Mouse (Mus musculus) cerebellum, postnatal 4 days (tissue): Measurements from ENCODE around the gene Arhgdib.

Source experiments
- DNase-seq, 2 experiments: peaks; one replicate each; pipeline ENCODE4 v3.0.0; 2022; ENCODE audit warnings: low spot score in 2 of 2, mixed read lengths in 1 of 2

Gene Arhgdib

DNA sequence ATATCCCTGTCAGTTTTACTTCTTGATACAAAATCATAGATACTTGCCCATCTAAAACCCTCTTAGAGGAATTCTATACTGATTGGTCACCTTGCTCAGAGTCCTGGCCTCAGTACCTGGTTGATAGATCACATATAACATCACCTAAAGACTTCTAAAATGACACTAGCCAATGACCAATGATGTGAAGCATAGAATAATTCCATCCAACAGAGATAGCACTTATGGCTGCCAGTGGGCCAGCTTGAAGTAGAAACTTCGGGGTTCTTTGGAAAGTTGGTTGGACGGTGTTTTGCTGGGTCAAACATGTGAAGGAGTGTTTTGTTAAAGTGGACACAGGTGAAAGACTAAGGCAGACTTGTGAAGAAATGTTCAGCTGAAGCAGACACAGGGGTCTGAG lies 8.5 kb upstream of the Arhgdib start:
- DNase-seq, result no peak

DNA sequence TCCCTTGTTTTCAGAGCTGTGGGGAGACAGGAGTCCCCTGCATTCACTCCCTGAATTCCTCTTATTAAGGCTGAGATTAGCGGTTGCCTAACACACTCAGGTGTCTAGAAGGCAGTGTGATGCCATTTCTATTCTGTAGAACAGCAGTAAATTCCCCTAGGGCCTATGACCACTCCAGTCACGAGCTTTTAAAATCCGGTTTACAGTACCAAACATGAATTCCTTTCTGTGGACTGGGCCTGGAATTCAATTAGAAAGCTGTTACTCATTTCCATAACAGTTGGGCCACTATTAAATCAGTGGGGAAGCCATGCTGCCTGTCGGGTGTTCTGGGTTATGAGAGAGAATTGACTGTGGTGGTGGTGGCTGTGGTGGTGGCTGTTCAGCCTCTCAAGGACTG lies 6.0 kb upstream of the Arhgdib start:
- DNase-seq, result no peak

GRCm38 (mm10) chr6:136946943-136947342 lies 5.2 kb upstream of the Arhgdib start:
- no peak for DNase-seq

DNA sequence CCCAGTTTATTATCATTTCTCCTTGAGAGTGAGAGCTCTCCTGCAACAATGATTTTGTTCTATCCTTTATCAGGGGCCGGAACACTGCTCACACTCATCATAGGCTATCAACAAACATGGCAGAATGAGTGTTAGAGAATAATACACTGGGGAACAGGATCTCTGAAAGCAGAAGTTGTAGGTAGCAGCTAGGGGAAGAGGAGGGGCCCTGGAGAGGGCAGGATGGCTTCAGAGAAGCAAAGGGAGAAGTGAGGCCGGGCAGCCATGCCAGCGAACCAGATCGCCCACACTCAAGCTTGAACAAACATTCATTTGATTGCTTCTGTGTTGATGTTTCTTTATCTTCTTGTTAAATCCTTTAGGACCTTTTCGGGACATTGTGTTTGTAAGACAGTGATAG lies 4.5 kb upstream of the Arhgdib start:
- no peak for DNase-seq

GRCm38 (mm10) chr6:136944511-136944910 lies 2.8 kb upstream of the Arhgdib start:
- no peak for DNase-seq

GRCm38 (mm10) chr6:136943392-136943791 lies 1.7 kb upstream of the Arhgdib start:
- no peak for DNase-seq

DNA sequence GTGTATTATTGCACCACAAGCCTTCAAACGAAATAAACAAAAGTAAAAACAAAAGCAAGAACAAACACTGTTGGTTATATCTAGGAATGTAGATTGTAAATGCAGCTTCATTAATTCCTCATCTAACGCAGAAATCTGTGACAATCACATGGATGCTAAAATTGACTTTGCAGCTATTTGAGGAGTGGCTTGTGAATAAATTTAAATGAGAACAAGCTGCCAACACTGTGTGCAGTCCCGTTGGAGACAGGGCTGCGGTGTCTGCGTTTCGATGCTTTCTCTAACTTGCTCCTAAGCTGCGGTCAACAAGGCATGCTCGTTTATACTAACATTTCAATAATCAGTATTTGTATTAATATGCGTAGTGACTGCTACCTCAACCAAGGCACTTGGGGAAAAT lies 581 bp upstream of the Arhgdib start:
- DNase-seq, result no peak

GRCm38 (mm10) chr6:136940188-136940960 lies 1.3 kb downstream of the Arhgdib start:
- no peak for DNase-seq

DNA sequence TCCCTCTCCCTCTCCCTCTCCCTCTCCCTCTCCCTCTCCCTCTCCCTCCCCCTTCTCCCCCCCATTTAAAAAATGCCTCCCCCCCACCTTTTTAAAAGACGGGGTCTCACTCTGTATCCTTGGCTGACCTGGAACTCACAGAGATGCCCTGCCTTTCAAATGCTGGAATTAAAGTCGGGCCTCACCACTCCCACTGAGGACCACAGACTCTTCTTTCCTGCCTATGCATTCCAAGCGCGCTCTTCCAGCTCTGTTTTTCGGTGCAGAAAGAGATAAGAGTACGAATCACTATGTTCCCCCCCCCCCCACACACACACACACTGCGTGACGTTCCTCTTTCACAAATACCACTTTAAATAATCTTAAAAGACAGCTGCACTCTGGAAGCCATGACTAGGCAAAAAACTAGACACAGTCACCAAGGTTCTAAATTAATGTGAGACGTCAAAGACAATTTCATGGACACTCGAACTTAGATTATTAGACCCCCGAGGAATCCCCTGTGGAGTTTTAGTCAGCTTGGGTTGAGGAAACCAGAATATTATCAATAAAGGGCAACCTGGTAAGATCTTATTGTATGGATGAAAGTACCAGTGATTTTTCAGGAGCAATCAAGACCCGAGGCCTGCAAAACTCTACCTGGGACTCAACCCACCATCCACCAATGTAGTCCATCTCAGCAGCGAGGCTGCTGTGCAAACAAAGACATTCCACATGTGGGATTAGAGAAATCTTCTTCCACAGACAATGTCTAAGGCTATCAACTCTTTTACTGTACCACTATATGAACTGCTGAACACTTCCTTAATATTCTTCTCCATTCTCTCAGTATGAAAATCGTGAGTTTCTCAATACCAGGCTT lies 2.1 kb downstream of the Arhgdib start:
- DNase-seq, result no peak

DNA sequence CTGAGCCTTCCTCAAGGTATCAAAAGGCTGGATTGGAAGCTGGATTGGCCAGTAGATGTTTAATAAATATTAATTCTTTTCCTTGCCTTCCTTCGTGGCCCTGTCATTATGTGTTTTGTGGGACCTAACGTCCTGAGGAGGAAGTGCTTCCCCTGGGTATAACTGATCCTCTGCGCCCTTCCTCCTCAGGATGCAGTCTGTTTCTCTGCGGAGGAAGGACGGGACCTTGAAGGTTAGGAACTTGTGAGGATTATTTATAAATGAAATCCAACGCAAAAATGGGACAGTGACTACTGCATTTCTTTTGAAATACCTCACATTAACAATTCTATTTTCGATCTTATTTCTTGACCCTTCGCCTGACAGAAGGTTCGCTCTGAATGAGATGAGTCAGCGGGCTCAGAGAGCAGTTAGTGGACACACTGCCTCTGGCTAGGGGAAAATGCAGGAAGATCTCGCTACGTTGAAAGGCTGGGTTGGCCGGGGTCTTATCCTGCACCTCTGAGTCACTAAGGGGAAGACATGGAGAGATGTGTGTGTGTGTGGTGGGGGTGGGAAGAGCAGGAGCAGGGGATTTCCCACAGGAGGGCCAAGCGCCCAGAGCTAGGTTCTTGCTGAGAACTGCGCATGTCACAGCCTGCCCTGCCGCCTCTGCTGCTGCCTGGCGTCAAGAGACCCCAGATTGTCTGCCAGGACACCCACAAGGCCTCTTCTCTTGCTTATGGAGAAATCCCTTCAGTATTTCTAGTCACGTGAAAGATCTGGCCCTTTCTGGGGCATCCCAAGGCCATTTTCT lies 3.2 kb downstream of the Arhgdib start:
- no peak for DNase-seq

GRCm38 (mm10) chr6:136937117-136937516 lies 4.6 kb downstream of the Arhgdib start:
- DNase-seq, result no peak

- DNase-seq, result no peak
Measured at GRCm38 (mm10) chr6:136936361-136936760, 5.3 kb downstream of the Arhgdib start.

DNA sequence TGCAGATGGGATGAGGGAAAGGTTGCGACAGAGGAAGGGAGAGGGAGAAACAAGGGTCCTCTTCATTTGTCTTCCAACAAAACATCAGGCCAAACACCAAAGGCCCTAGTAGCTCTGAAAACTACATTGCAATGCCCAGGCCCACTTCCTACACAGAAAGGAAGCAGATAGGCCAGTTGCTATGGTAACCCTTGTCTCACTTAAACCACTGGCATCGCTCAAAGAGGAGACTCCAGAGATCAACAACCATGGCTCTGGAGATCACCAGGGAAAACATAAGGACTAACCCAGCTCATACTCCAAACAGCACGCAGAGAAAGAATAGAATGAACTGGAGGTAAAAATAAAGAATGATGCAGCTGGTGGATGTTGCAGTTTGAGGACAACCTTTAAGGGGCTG lies 6.5 kb downstream of the Arhgdib start:
- no peak for DNase-seq

- no peak for DNase-seq
Measured at GRCm38 (mm10) chr6:136934068-136934467, 7.6 kb downstream of the Arhgdib start.

DNA sequence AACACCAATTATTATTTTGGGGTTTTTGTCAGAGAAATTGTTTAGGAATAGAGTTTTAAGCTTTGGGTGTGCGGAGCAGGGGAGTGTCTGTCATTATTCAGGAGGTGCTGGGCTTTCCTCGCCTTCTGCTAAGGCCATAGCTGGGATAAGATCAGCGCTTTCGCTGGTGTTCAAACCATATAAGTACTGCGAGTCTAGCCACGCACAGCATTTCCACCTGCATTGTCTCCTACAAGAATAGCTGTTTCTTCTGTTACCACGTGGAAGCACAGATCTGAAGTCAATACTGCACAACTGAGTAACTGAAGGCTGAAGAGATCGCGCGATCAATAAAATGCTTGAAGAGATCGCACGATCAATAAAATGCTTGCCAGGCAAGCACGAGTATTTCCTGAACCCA lies 10.5 kb downstream of the Arhgdib start:
- no peak for DNase-seq

GRCm38 (mm10) chr6:136930677-136931076 lies 11.0 kb downstream of the Arhgdib start:
- no peak for DNase-seq

DNA sequence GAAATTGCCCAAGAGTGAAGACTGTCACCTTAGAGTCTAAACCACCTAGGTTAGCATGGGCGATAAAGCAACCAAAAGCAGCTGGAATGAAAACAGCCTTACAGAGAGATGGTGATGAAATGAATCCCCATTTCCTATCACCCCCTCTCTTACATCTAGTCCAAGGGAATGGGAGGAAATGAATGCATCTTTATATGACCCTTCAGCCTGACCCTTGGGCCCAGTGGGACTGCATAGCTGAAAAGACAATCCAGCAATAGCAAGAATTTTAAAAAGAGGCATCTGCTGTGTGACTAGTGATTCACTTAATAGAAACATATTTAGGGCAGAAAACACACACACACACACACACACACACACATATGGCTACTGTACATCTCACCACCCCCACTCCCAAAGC lies 14.1 kb downstream of the Arhgdib start:
- no peak for DNase-seq

DNA sequence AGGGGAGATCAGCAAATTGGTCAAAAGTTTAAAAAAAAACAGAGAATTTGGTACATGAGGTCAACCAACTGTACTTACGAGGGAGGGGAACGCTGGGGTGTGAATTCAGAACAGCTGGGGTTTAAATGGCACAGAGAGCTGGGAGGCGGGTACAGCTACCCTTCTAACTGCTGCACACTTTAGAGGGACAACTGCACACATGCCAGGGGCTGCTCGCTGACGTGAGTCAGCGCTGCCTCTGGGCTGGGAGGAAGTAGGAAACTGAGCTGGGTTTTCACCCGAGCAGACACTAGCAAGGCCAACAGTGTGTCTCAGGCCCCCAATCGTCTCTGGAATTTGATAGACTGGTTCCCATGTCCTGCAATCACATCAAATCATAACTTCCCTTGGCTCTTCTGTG lies 16.6 kb downstream of the Arhgdib start:
- DNase-seq, result no peak

GRCm38 (mm10) chr6:136923532-136923931 lies 18.2 kb downstream of the Arhgdib start, which contains the start of gene Pde6h:
Pde6h (plus strand) TSS chr6:136923832.
- no peak for DNase-seq

- no peak for DNase-seq
Measured at GRCm38 (mm10) chr6:136922871-136923270, 18.8 kb downstream of the Arhgdib start.

- DNase-seq, result no peak
Measured at GRCm38 (mm10) chr6:136922080-136922479, 19.6 kb downstream of the Arhgdib start, which contains the start of gene Erp27. Erp27 (minus strand) TSS chr6:136922180.

GRCm38 (mm10) chr6:136921601-136922000 lies 20.1 kb downstream of the Arhgdib start:
- DNase-seq, result no peak
